Mouse (Mus musculus): Measurements from ENCODE around the gene Mettl7b. TPM values are rescaled to one million over a fixed set of nuclear protein-coding genes. Genes with fewer than 3 reads are reported as not detected.
"Not testable (repeated sequence)": the region's sequence is repeated elsewhere in the genome, so short reads cannot be mapped to it uniquely, and the experiment has no call there.

The Mettl7b gene
- total RNA-seq (2017), result not detected in 2 replicates

GRCm38 (mm10) chr10:128960590-128961584, at the start of gene Mettl7b:
TSS of gene Mettl7b (minus strand) at chr10:128960988.
- peak; percentile 59 to 61 for ATAC-seq (replicated peaks in 1 of 2; ENCODE audit: insufficient read depth in 1 of 2, low FRiP score in 2 of 2, low TSS enrichment in 1 of 2, low read depth in 1 of 2, poor library complexity in 2 of 2, severe bottlenecking in 2 of 2)

GRCm38 (mm10) chr10:129010288-129010841, 49.6 kb upstream of the Mettl7b start, which contains the start of gene Olfr763:
TSS of gene Olfr763 (plus strand) at chr10:129010791.
- ATAC-seq (replicated peaks in 1 of 2; ENCODE audit: insufficient read depth in 1 of 2, low FRiP score in 2 of 2, low TSS enrichment in 1 of 2, low read depth in 1 of 2, poor library complexity in 2 of 2, severe bottlenecking in 2 of 2), result no peak

GRCm38 (mm10) chr10:129004032-129004920, 43.5 kb upstream of the Mettl7b start:
- ATAC-seq (replicated peaks in 1 of 2; ENCODE audit: insufficient read depth in 1 of 2, low FRiP score in 2 of 2, low TSS enrichment in 1 of 2, low read depth in 1 of 2, poor library complexity in 2 of 2, severe bottlenecking in 2 of 2), result no peak

GRCm38 (mm10) chr10:128996523-128997040, 35.8 kb upstream of the Mettl7b start:
- ATAC-seq (replicated peaks in 1 of 2; ENCODE audit: insufficient read depth in 1 of 2, low FRiP score in 2 of 2, low TSS enrichment in 1 of 2, low read depth in 1 of 2, poor library complexity in 2 of 2, severe bottlenecking in 2 of 2), result no peak

- ATAC-seq (replicated peaks in 1 of 2; ENCODE audit: insufficient read depth in 1 of 2, low FRiP score in 2 of 2, low TSS enrichment in 1 of 2, low read depth in 1 of 2, poor library complexity in 2 of 2, severe bottlenecking in 2 of 2), result no peak
These were observed 35.0 kb upstream of the Mettl7b start for GRCm38 (mm10) chr10:128995796-128996195.

- ATAC-seq (replicated peaks in 1 of 2; ENCODE audit: insufficient read depth in 1 of 2, low FRiP score in 2 of 2, low TSS enrichment in 1 of 2, low read depth in 1 of 2, poor library complexity in 2 of 2, severe bottlenecking in 2 of 2), result no peak
These were observed 30.2 kb upstream of the Mettl7b start for GRCm38 (mm10) chr10:128990994-128991393.

GRCm38 (mm10) chr10:128990129-128990850, 29.5 kb upstream of the Mettl7b start:
- ATAC-seq (replicated peaks in 1 of 2; ENCODE audit: insufficient read depth in 1 of 2, low FRiP score in 2 of 2, low TSS enrichment in 1 of 2, low read depth in 1 of 2, poor library complexity in 2 of 2, severe bottlenecking in 2 of 2), result peak; percentile 79 to 85

- not testable (repeated sequence) for ATAC-seq (replicated peaks in 1 of 2; ENCODE audit: insufficient read depth in 1 of 2, low FRiP score in 2 of 2, low TSS enrichment in 1 of 2, low read depth in 1 of 2, poor library complexity in 2 of 2, severe bottlenecking in 2 of 2)
These were observed 28.3 kb upstream of the Mettl7b start, which contains the start of gene Olfr9 for GRCm38 (mm10) chr10:128989131-128989530. TSS of gene Olfr9 (plus strand) at chr10:128989431.

- ATAC-seq (replicated peaks in 1 of 2; ENCODE audit: insufficient read depth in 1 of 2, low FRiP score in 2 of 2, low TSS enrichment in 1 of 2, low read depth in 1 of 2, poor library complexity in 2 of 2, severe bottlenecking in 2 of 2), result no peak
These were observed 20.0 kb upstream of the Mettl7b start for GRCm38 (mm10) chr10:128980644-128981365.

GRCm38 (mm10) chr10:128977522-128978114, 16.8 kb upstream of the Mettl7b start:
- ATAC-seq (replicated peaks in 1 of 2; ENCODE audit: insufficient read depth in 1 of 2, low FRiP score in 2 of 2, low TSS enrichment in 1 of 2, low read depth in 1 of 2, poor library complexity in 2 of 2, severe bottlenecking in 2 of 2), result peak; percentile 96 to 98

GRCm38 (mm10) chr10:128976395-128976794, 15.6 kb upstream of the Mettl7b start:
- no peak for ATAC-seq (replicated peaks in 1 of 2; ENCODE audit: insufficient read depth in 1 of 2, low FRiP score in 2 of 2, low TSS enrichment in 1 of 2, low read depth in 1 of 2, poor library complexity in 2 of 2, severe bottlenecking in 2 of 2)

GRCm38 (mm10) chr10:128972841-128973240, 12.1 kb upstream of the Mettl7b start:
- ATAC-seq (replicated peaks in 1 of 2; ENCODE audit: insufficient read depth in 1 of 2, low FRiP score in 2 of 2, low TSS enrichment in 1 of 2, low read depth in 1 of 2, poor library complexity in 2 of 2, severe bottlenecking in 2 of 2), result no peak

- no peak for ATAC-seq (replicated peaks in 1 of 2; ENCODE audit: insufficient read depth in 1 of 2, low FRiP score in 2 of 2, low TSS enrichment in 1 of 2, low read depth in 1 of 2, poor library complexity in 2 of 2, severe bottlenecking in 2 of 2)
These were observed 10.0 kb upstream of the Mettl7b start for GRCm38 (mm10) chr10:128970740-128971250.

- ATAC-seq (replicated peaks in 1 of 2; ENCODE audit: insufficient read depth in 1 of 2, low FRiP score in 2 of 2, low TSS enrichment in 1 of 2, low read depth in 1 of 2, poor library complexity in 2 of 2, severe bottlenecking in 2 of 2), result no peak
These were observed 7.6 kb upstream of the Mettl7b start for GRCm38 (mm10) chr10:128968341-128968749.

- peak; percentile 80 to 92 for ATAC-seq (replicated peaks in 1 of 2; ENCODE audit: insufficient read depth in 1 of 2, low FRiP score in 2 of 2, low TSS enrichment in 1 of 2, low read depth in 1 of 2, poor library complexity in 2 of 2, severe bottlenecking in 2 of 2)
These were observed 5.1 kb upstream of the Mettl7b start for GRCm38 (mm10) chr10:128965871-128966270.

All from hematopoietic stem cell, adult 5-6 weeks (primary cell).